Mouse (Mus musculus) thymus, adult 18-20 months (tissue): ENCODE results near the gene Arpc2.

Experiments used
- DNase-seq, 2 experiments: peaks; one replicate each; pipeline ENCODE4 v3.0.0; 2022; ENCODE audit warnings: mixed read lengths in 2 of 2

The Arpc2 gene

DNA sequence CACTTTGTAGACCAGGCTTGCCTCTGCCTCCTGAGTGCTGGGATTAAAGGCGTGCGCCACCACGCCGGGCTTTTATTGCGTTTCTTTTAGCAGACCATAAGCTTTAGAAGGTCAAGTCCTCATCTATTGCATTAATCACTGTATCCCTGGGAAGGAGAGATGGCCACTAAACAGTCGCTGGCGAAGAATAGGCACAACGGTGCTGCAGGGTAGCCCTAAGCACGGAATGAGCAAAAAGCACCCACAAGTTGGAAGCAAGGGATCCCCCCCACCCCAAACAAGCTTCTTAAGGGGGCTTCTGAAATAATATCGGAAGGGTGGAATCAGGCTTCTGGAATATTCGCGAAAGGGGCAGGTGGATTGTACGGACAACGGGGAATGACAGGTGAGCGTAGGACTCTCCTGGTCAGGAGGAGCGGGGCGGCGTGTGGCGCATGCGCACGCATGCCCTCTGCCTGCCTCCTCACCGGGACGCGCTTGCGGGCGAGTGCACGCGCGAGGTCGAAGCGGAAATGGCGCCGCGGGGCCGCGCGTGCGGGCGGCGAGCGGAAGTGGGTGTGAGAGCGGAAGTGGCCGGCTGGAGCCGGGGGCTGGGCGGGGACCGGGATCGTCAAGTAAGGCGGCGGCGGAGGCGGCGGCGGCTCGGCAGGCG is at the start of gene Arpc2:
Arpc2 (plus strand) TSS at position 147 of the 652 bp plus-strand sequence.
- peak; percentile 95 to 96 for DNase-seq

DNA sequence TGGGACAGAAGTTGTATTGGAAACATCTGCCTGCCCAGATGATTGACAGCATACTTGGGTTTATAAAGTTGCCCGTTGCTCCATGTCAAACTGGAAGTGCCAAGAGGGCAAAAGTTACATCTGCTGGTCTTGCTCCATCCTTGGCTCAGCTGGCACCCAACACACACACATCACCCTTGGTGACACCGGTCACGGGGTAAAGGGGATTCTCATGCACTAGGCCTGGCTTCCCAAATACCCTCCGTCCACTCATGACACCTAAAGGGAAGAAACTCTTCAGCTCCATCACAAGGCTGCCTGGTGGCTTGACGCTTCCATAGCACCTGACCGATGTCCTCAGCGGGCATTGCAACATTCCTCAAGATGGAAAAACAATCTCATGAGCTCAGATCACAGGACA is 45.4 kb upstream of the Arpc2 start:
- DNase-seq, result no peak

DNA sequence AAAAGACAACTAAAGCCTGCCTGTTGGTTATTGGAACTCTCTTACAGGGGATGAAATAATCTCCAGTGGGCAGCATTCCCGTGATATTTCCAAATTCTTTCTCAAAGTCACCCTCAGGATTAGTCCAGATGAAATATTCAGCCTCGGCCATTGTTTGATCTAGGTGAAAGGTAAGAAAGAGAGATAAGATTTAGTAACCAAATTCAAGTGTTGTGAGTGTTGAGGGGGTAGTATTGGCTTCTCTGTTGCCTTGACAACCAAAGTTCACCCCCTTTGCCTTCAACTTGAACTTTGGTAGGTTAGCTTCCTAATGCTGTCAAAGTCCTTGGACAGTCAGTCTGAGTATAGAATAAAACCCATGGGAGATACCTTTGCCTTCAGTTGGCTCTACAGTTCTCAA is 43.2 kb upstream of the Arpc2 start:
- no peak for DNase-seq

DNA sequence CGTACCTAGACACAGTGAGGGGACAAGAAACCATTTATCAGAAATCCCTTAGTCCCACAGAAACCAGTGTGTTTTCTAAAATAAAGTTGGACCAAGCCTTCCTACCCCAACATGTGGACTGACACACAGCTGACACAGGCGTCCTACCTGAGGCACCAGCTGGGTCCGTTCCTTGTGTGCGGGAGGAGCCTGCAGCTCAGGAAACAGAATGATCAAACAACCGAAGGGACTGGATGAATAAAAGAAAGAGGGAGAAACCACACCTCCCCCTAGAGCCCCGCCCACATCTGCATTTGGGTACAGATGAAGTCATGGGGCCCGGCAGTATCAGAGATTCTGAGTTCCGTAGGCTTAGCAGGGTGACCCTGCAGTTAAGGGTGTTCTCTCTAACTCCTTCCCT is 41.4 kb upstream of the Arpc2 start, which contains the start of gene Cxcr1:
Cxcr1 (minus strand) TSS at position 187 of the 400 bp plus-strand sequence.
- DNase-seq, result no peak

DNA sequence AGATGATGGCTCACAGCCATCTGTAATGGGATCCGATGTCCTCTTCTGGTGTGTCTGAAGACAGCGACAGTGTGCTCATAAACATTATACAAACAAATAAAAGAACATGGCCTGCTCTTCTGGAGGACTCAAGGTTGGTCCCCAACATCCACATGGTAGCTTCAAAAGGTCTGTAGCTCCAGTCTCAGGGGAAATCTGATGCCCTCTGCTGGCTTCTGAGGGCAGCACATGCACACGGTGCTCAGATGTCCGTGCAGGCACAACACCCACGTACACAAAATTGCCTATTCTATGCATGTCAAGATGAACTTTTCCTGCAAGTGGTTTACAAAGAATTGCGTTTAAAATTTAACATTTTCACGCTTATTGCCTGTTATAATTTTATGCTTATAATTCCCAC is 39.9 kb upstream of the Arpc2 start:
- DNase-seq, result no peak

DNA sequence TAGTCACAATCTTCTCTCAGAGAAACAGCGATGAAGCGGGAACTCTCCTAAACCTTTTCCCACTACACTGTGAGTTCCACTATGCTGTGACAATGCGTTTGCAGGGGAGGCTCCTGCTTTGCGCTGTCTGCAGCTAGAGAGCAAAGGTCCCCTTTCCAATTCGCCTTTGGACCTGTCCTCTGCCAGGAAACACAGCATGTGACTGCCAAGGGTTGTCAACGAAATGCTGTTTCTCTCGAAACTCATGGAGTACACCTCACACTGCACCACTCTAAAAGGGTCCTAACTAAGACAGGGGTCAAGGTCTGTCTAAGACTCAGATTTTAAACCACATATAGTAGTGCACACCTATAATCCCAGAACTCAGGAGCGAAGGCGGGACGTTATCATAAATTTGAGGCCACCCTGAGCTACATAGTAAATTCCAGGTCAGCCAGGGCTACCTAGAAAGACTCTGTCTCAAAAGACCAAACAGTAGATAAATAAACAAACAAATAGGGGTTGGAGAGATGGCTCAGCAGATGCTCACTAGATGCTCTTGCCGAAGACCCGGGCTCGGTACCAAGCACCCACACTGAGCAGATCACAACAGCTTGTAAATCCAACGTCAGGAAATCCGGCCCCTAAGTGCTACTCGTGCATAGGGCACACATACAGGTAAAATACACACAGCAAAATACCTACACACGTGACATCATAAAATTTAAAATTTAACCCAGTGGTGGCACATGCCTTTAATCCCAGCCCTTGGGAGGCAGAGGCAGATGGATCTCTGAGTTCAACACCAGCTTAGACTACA is 39.1 kb upstream of the Arpc2 start:
- no peak for DNase-seq

DNA sequence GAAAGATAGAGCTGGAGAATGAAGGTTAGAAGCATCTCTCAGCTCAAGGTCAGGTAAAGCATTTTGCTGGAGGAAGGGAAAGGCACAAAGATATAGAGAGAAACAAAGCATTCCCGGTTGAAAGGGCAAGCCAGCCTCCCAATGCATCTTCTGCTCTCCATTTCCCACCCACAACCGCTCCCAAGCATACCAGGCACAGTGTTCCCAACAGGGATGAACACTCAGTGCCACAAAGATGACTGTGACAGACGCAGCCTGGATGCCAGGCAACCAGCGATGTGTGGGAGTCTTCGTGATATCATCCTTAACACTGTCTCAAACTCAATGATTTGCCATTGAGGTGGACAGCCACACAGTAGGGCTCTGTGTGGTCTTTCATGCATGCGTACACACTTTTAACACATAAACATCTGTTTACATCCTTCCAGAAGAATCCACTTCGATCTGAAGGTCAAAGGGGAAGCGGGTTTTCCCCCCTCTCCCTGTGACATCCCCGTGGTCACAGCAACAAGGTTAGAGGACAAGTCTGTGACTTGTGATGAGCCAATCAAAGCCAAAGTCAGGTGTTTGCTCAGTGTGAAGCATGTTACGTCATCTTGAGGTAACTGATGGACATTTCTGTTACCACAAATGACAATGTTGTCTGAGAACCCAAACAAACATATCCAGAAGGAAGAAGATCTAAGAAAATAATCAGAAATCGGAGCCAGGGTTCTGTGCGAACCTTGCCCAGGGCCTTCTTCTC is 38.0 kb upstream of the Arpc2 start:
- no peak for DNase-seq

DNA sequence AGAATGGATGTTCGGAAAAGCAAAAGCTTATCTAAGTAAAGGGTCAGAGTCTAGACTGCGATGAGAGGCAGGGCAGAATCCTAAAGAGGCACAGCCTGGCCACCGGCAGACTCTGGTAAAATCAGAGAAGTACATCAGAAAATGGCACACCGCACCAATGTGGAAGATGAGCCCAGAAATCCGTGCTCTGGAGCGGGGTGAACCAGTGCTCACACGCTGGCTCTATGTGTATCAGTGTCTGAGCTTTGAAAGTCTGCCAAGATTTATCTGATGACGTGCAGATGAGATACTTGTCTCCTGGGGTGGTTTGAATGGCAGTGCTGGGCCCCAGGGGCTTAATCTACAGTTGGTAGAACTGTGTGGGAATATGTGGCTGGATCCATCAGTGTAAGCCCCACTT is 36.8 kb upstream of the Arpc2 start:
- no peak for DNase-seq

DNA sequence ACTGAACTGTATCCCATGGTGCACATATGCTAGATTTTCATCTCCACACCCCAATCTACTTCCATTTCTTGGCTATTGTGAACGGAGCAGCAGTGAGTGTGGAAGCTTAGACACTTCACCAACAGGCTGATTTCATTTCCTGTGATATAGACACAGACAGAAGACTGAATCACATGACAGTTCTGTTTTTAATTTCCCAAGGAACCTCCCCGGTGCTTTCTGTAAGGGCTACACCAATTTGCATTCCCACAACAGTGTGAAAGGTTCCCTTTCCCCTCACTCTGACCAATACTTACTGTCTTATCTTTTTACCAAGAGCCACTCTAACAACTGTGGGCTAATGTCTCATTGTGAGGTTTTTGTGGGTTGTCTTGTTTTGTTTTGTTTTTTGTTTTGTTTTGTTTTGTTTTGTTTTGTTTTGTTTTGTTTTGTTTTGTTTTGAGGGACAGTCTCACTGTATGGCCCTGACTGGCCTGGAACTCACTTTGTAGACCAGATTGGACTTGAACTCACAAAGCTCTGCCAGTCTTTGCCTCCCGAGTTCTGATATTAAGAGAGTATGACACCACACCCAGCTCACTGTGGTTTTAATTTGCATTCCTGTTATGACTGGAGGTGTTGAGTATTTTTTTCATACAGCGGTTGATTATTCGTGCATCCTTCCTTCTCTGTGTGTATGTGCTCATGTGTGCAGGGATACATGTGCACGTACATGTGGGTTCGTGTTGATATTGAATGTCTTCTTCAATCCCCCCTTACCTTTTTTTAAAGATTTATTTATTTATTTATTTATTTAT is 34.6 kb upstream of the Arpc2 start:
- no peak for DNase-seq

DNA sequence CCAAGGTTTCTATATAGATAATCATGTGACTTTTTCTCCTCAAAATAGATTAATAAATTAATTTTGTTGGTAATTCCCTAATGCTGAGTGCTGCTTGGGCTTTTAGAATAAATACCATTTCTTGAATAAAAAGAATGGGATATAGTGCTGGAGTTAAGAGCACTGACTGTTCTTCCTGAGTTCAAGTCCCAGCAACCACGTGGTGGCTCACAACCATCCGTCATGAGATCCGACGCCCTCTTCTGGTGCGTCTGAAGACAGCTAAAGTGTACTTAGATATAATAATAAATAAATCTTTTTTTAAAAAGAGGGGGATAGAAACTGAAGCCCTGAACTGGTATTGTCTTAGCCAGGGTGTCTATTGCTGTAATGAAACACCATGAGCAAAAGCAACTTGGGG is 32.4 kb upstream of the Arpc2 start:
- no peak for DNase-seq

DNA sequence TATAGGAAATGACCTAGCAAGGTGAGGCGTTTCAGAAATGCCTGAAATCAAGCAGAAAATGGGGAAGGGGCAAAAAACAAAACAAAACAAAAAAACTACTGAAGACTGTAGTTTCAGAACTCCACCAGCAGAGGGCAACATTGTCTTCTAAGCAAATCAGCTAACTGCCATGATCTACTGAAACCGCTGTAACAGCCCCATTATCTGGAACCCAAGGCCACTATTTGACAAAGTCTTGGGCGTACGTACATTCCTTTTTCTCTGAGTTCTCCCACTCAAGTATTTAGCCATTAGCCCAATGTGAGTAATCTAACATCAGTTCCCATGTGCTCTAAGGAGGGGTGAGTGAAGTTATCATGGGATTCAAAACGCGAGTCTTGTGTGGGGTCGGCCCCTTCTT is 30.0 kb upstream of the Arpc2 start:
- no peak for DNase-seq

DNA sequence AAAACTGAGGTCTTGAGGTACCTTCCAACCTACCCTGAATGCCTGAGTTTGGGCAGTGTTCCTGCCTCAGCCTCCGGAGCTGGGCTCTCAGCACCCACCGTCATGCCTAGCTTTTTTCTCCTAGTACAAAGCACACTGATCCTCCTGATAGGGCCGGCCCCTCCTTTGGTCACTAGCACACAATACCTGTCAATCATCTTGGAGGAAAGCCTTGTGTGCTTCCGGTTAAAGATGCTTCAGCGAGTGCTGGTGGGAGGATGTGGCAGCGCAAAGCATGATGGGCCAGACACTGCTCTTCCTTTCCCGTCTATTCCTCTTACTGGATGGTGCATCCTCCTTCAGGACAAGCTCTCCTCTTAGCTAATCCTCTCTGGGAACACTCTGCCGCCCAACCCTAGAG is 29.2 kb upstream of the Arpc2 start:
- DNase-seq, result no peak

DNA sequence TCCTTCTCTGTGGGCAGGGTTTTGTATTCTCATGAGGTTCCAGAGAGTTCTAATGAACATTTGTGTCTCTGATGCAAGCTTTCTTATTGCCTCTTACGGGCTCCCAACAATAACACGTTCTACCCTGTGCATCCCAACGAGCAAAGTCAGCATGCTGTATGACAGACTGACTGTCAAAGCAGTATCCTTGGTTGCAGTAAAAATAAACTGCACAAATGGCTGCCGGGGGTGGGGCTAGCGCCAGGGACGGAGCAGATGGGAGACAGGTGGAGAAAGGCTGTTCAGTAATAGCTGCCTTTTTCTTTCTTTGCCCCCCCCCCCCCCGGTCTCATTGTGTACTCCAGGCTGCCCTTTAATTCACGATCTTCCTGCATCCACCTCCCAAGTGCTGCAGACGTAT is 28.0 kb upstream of the Arpc2 start:
- DNase-seq, result no peak

DNA sequence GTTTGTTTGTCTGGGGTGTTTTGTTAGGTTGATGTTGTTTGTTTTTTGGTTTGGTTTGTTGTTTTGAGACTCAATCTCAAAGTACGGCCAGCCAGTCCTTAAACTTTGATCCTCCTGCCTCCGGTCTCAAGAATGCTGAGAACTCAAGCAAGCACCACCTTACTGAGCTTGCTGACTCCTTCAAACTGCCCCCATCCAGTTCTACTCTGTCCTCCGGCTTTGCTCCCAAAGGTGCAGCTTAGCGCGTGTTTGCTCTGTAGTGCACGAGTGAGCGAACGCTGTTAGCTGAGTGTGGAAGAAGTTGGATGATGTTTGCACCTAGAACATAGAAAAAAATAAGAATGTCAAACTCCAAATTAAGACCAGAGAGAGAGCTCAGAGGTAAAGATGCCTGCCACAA is 26.9 kb upstream of the Arpc2 start:
- DNase-seq, result no peak

DNA sequence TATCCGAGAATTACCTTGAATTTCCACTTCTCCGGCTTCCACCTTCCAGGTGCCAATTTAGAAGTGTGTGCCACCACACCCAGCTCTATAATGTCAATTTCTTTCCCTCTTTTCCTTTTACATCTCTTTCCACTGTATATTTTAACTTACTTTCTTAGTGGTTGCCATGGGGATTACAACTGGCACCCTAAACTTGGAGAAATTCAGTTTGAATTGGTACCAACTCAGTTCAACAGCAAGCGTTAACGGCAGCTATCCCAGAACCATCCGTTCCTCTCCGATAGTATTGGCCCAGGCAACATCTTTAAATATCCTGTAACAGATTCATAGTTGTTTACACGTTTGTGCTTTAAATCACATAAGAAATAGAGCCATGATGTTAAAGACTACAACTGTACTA is 16.0 kb upstream of the Arpc2 start:
- DNase-seq, result no peak

DNA sequence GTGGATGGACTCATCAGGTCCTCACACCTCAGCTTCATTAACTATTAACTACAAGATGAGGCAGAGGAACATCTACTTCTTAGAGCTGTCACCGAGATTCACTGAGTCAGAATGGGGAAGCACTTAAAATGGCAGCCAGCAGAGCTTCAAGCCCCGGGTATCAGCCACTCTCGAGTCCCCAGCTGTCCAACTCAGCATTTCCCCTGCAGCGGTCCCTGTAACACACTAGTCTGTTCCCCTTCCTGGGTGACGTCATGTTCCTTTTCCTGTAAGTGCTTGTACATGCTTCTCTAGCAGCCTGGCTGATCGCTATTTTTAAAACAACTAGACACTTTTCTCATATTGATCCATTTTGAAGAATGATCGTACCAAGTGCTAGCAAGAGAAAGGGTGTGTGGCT is 8.6 kb upstream of the Arpc2 start:
- DNase-seq, result peak; percentile 49 to 73

DNA sequence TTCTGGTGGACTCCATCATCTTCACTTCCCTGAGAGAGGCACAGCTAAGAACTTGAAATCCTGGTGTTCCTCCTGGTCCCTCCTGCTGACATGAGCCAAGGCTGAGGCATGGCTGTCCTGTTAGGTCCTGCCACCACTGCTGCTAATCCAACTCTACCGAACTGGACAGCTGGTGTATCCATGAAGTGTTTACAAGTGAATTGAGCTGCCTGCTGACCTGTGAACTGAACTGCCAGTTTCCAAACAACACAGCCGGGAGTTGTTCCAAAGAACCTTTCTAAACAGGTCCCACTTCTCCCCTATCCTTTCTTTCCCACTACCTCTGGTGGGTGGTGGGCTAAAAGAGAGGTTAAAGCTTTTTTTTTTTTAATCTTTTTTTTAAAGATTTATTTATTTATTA is 5.9 kb upstream of the Arpc2 start:
- DNase-seq, result no peak

DNA sequence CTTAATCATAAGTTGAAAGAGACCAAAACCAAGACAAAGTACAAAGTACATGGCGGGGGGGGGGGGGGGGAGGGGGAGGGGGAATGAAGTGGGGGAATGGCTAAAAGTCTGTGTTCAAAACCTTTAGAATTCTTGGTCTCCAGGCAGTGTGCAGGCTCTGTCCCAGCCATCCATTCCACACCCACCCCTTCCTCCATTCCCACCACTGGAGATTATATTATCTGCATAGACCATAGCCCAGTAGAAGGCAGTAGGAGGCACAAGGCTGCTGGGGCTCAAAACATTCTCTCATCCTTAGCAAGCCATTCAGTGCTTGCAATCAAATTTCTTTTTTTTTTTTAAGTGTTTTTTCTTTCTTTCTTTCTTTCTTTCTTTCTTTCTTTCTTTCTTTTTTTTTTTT is 4.9 kb upstream of the Arpc2 start:
- no peak for DNase-seq

DNA sequence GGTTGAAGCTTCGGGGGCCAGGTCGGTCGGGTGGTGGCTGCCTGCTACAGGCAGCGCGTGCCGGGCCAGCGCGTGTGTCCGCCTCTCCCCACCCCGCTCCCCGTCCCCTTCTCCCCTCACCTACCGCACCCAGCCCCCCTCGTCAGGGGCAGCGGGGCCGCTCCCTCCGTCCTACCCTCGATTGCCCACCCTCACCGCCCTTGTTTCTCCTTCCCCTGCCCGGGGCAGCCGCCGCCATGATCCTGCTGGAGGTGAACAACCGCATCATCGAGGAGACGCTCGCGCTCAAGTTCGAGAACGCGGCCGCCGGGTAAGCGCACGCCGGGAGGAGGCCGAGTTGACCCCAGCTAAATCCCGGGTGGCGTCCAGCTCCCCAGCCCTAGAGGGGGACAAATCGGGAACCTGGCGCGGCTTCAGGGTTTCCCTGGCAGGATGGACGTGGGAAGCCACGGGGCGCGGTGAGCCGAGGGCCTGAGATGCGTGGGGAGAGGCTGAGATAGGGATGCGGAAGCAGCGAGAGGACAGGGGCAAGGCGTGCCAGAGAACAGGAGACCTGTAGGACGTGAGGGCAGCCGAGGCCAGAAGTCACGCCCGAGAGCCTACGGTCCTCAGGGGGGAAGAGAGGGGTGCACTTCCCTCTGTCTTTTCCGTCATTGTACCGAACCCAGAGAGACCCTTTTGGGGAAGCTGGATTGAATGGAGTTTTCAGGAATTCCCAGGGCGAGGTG is 870 bp downstream of the Arpc2 start:
- peak in 1 of 2 experiments; percentile 54 for DNase-seq

DNA sequence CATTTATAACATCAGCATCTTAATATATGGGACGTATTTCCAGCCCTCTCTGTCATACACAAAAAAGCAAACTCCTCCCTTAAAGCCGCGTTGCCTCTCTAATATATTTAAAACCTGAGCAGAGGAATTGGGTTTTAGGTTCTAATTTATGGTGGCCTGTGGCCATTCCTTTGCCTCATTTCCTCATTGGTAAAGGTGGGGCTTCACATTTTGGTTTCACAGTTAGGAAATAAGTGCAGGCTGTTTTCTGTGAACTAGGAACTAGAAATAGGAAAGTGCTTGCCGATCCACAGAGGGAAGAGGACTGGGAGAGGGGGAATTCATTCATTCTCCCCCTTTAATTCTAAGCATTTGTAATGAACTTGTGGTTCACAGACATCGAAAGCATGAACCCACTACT is 1.8 kb downstream of the Arpc2 start:
- no peak for DNase-seq

DNA sequence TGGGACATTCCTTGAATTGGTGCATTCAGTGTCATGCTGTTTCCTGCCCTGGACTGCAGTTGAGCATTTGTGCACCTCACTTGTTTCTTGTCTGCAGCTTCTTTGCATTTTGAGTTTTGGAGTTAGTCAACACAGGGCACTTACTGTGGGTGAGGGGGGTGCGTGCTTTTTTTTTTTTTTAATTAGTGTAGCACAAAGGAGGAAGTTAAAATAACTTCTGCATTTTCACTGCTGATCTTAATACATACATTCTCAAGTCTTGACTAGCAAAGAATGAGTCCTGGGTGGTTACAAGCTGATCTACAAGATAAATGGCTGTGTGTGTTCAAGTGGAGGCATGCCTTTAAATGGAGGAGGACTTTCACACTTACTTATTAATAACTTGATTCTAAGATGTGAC is 2.3 kb downstream of the Arpc2 start:
- DNase-seq, result no peak

DNA sequence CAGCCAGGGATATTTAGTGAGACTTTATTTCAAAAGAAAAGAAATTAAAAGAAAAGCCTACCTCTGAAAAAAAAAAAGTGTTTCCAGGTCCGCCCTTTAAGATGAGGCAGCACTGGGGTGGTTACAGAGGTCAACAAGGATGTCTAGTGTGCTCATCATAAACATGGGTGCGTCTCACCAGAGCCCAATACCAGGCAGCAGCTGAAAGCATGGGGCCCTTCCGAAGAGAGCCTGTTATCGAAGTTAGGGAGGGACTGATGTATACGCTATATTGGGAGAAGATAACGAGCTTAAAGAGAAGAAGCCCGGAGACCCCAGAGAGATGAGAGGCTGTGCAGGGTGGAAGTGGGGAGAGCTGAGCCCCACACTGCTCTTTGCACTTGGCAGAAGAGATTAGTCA is 3.3 kb downstream of the Arpc2 start:
- no peak for DNase-seq
